Mouse (Mus musculus): ENCODE measurements around the gene Thsd7a. TPM values are rescaled to one million over a fixed set of nuclear protein-coding genes. Genes with fewer than 3 reads are reported as not detected.

Gene Thsd7a
- total and polyA plus RNA-seq, 2 experiments from 2014 or later = 13.5 to 18.3 TPM

DNA sequence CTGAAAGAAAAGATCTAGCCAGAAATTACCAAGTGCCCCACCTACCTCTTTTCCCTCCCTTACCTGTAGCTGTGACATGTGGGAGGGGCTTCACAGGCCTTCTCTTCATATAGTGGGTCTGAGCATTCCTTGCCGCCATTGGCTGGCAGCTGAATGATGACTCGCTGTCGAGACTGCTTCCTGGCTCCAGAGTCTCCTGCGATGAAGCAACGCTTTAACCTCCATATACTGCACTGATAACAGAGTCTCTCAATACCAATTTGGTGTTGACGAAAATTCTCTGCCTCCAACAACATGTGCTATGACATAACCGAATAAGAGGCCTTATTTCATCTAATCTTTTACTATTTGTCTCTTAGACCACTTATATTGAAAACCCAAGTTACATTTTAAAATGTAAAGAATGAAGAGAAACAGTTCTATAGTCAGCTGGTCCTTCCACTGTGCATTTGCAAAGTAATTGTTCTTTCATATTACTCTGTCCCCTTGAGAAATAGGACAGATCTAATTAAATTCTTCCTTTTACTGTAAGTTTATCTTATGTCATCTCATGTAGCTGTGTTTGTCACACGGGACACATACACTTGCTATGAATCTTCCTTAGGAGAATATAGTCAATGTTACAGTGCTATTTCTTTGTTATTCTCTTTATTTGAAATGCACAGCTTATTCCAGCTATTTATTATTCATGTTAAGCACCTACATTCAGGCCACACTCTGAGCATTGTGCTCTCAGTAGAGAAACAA lies 351.3 kb downstream of the Thsd7a start:
- Histone ChIP-seq H3K4me1 (ENCODE audit: insufficient read depth) (no peaks in the 10 kb centered on the region), H3K27ac (ENCODE audit: low read depth, low read length) (no peak overlapping the region), H3K9me3 (ENCODE audit: low read length) (no peaks in the 10 kb centered on the region), H3K9ac (no peak overlapping the region), H3K27me3 (ENCODE audit: insufficient read depth, low read length) (no peaks in the 10 kb centered on the region), H3K4me2 (ENCODE audit: low read depth) (no peak overlapping the region), H3K4me3 (ENCODE audit: low read depth, low read length) (no peak overlapping the region), H3K36me3 (ENCODE audit: insufficient read depth) (no peaks in the 10 kb centered on the region)
- 92% methylated on average over 8 of the region's 8 CpGs for whole genome bisulfite sequencing
- no peak for DNase-seq
- ATAC-seq = no peak
- no peak for TF ChIP-seq CTCF (IDR thresholded peaks at IDR 0.05; ENCODE audit: low read depth)

DNA sequence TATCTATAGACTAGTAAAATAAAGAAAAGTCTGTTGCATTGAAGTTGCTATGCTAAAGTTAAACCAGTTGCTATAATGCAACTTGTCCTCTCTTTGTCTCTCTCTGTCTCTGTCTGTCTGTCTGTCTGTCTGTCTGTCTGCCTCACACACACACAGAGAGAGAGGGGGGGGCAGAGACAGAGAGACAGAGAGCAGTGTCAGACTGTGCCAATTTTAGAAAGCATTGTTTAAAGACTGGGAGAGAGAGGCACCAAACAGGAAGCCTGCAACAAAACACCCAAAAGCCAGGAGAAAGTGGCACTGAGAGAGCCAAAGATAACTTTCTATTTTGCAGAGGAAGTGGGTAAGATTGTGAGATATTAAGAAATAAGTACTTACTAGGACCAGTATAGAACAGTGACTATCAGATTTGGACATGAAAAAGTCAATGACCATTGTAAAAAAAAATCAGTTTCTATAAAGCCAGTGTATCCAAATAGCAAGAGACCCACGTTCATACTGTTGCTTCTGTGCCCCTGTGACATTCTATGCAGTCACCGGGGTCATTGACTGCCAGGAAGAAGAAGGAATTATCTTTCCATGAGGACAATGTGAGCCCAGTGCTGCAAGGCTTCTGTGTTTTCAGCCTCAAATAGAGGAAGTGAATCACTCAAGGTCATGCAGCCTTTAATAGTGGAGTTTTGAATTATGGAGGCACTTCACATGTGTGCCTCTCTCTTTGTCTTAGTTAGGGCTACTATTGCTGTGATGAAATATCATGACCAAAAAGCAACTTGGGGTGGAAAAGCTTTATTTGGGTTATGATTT lies 355.4 kb downstream of the Thsd7a start:
- Histone ChIP-seq H3K9me3 (ENCODE audit: low read length) (no peaks in the 10 kb centered on the region), H3K4me3 (ENCODE audit: low read depth, low read length) (no peak overlapping the region), H3K36me3 (ENCODE audit: insufficient read depth) (no peaks in the 10 kb centered on the region), H3K4me1 (ENCODE audit: insufficient read depth) (no peaks in the 10 kb centered on the region), H3K27me3 (ENCODE audit: insufficient read depth, low read length) (no peaks in the 10 kb centered on the region), H3K9ac (no peak overlapping the region), H3K4me2 (ENCODE audit: low read depth) (no peak overlapping the region), H3K27ac (ENCODE audit: low read depth, low read length) (no peak overlapping the region)
- WGBS = 76% methylated on average over 2 of the region's 2 CpGs
- DNase-seq (no peak), ATAC-seq (no peak)
- no peak for TF ChIP-seq CTCF (IDR thresholded peaks at IDR 0.05; ENCODE audit: low read depth)

- no peaks in the 10 kb centered on the region for H3K36me3 ChIP-seq (ENCODE audit: insufficient read depth)
- no peak overlapping the region for H3K27ac ChIP-seq (ENCODE audit: low read depth, low read length)
- DNase-seq (no peak), ATAC-seq (no peak)
- TF ChIP-seq CTCF (IDR thresholded peaks at IDR 0.05; ENCODE audit: low read depth) = no peak
- H3K4me3 ChIP-seq (ENCODE audit: low read depth, low read length) = no peak overlapping the region
- H3K27me3 ChIP-seq (ENCODE audit: insufficient read depth, low read length) = no peaks in the 10 kb centered on the region
- H3K9ac ChIP-seq = no peak overlapping the region
- H3K4me1 ChIP-seq (ENCODE audit: insufficient read depth) = no peaks in the 10 kb centered on the region
- no peaks in the 10 kb centered on the region for H3K9me3 ChIP-seq (ENCODE audit: low read length)
- no peak overlapping the region for H3K4me2 ChIP-seq (ENCODE audit: low read depth)
- WGBS = 52% methylated on average over 1 of the region's 1 CpGs
These were observed 362.5 kb downstream of the Thsd7a start for GRCm38 (mm10) chr6:12386731-12387130.

DNA sequence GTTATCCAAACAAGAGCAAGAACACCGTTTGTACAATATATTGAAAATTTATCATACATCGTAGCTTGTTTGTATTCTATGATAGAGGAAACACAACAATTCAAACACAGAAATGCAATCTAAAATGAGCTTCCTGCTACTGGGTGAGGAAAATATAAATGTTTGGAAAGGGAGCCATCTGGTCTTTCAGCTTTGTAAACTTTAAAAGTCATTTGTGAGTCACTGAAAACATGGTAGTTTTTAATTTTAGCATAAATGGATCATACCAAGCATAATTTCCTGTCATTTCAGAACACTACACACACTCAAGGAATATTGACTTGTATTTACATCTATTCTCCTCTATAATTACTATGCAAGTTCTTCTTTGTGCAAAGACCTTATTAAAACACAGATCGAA lies 363.6 kb downstream of the Thsd7a start:
- ATAC-seq = peak; percentile 49; the same call in 1 of the 2 replicates
- no peak overlapping the region for H3K4me3 ChIP-seq (ENCODE audit: low read depth, low read length)
- H3K27me3 ChIP-seq (ENCODE audit: insufficient read depth, low read length) = no peaks in the 10 kb centered on the region
- peaks cover 3% of the 10 kb centered on the region; the same call in 1 of the 2 replicates for H3K4me1 ChIP-seq (ENCODE audit: insufficient read depth)
- no peak overlapping the region for H3K4me2 ChIP-seq (ENCODE audit: low read depth)
- H3K36me3 ChIP-seq (ENCODE audit: insufficient read depth) = no peaks in the 10 kb centered on the region
- H3K9me3 ChIP-seq (ENCODE audit: low read length) = no peaks in the 10 kb centered on the region
- H3K9ac ChIP-seq = no peak overlapping the region
- 56% methylated on average over 3 of the region's 3 CpGs for WGBS
- no peak overlapping the region for H3K27ac ChIP-seq (ENCODE audit: low read depth, low read length)
- TF ChIP-seq CTCF (IDR thresholded peaks at IDR 0.05; ENCODE audit: low read depth) = no peak
- DNase-seq = peak; percentile 32

GRCm38 (mm10) chr6:12381136-12381778 lies 368.0 kb downstream of the Thsd7a start:
- TF ChIP-seq CTCF (IDR thresholded peaks at IDR 0.05; ENCODE audit: low read depth) = no peak
- no peak overlapping the region for H3K4me3 ChIP-seq (ENCODE audit: low read depth, low read length)
- 34% methylated on average over 6 of the region's 6 CpGs for WGBS
- H3K27me3 ChIP-seq (ENCODE audit: insufficient read depth, low read length) = no peaks in the 10 kb centered on the region
- no peaks in the 10 kb centered on the region for H3K36me3 ChIP-seq (ENCODE audit: insufficient read depth)
- no peaks in the 10 kb centered on the region for H3K9me3 ChIP-seq (ENCODE audit: low read length)
- H3K27ac ChIP-seq (ENCODE audit: low read depth, low read length) = no peak overlapping the region
- ATAC-seq (peak; percentile 92), DNase-seq (peak; percentile 87)
- H3K4me2 ChIP-seq (ENCODE audit: low read depth) = no peak overlapping the region
- peaks cover 3% of the 10 kb centered on the region; the same call in 1 of the 2 replicates for H3K4me1 ChIP-seq (ENCODE audit: insufficient read depth)
- H3K9ac ChIP-seq = no peak overlapping the region

GRCm38 (mm10) chr6:12380717-12381116 lies 368.5 kb downstream of the Thsd7a start:
- Histone ChIP-seq H3K27me3 (ENCODE audit: insufficient read depth, low read length) (no peaks in the 10 kb centered on the region), H3K36me3 (ENCODE audit: insufficient read depth) (no peaks in the 10 kb centered on the region), H3K27ac (ENCODE audit: low read depth, low read length) (no peak overlapping the region), H3K4me2 (ENCODE audit: low read depth) (no peak overlapping the region), H3K9ac (no peak overlapping the region), H3K9me3 (ENCODE audit: low read length) (no peaks in the 10 kb centered on the region), H3K4me1 (ENCODE audit: insufficient read depth) (peaks cover 3% of the 10 kb centered on the region; the same call in 1 of the 2 replicates), H3K4me3 (ENCODE audit: low read depth, low read length) (no peak overlapping the region)
- 31% methylated on average over 2 of the region's 2 CpGs for WGBS
- TF ChIP-seq CTCF (IDR thresholded peaks at IDR 0.05; ENCODE audit: low read depth) = no peak
- ATAC-seq (no peak), DNase-seq (no peak)
